Mouse (Mus musculus): ENCODE results near the gene Med12l.

Gene Med12l

DNA sequence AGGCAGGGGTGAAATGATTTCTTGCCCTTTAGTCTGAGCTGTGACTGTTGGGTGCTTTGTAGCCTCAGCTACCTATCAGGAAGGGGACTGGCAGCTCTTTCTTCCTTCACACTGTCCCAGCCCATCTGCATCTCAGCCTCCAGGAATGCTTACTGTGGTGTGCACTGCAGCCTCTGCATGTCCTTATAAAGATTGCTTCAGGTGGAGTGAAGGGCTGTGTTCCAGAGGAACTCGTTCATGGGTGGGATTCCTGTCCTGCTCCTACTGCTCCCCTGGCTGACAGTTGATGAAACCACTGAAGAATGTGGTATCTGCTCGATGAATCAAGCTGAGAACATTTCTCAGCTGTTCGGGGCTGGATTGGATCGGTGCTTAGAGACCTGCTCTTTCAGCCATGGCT lies 181.7 kb downstream of the Med12l start:
- no peak for DNase-seq (ENCODE audit: low read depth, low spot score)

DNA sequence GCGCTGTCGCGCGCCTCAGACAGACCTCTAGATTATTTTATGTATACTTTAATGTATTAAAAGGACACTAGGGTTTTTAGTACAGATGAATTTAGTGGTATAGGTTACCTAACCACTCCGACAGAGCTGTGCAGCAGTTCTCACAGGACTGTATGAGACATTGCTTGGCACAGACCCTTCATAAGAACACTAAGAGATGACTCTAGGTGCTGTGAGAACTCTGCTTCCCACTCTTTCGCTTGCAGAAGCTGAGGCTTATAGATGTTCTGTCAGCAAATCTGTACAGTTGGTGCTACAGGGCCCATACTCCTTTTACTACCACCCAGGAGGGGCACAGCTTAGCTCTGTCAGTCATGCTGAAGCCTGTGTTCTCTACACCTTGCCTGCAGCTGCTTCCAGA lies 186.0 kb downstream of the Med12l start:
- no peak for DNase-seq (ENCODE audit: low read depth, low spot score)

GRCm38 (mm10) chr3:59194099-59194498 lies 188.5 kb downstream of the Med12l start:
- no peak for DNase-seq (ENCODE audit: low read depth, low spot score)

GRCm38 (mm10) chr3:59194938-59195337 lies 189.3 kb downstream of the Med12l start, which contains the start of gene Gpr87:
TSS of gene Gpr87 (minus strand) at chr3:59195104.
- DNase-seq (ENCODE audit: low read depth, low spot score), result no peak

DNA sequence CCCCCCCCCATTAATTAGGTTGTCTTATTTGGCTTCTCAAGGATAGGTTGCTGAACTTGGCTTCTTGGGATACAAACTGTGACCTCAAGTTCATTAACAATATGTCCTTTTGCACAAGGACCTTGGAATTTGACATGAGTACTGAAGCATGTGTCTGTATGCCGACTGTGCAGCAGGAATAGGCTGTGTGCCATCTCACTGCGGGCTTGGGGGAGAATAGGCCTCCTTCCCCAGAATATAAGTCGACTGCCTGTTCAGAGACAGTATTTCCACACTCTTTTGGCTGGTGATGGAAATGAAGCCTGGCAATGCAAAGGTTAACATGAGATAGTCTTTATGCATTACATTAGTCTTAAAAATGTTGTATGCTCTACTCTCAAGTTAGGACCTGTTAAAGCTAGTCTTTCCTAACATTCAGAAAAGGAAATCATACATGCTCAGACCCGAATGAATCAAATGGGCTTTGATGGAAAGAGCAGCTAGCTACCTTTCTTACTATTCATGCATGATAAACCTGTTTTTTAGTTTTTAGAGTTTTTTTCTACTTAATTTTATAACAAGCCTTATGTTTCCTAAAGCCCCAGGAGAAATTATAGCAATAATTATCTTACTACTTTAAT lies 191.8 kb downstream of the Med12l start:
- no peak for DNase-seq (ENCODE audit: low read depth, low spot score)

GRCm38 (mm10) chr3:59203802-59204520 lies 198.3 kb downstream of the Med12l start:
- no peak for DNase-seq (ENCODE audit: low read depth, low spot score)

- DNase-seq (ENCODE audit: low read depth, low spot score), result no peak
Measured at GRCm38 (mm10) chr3:59204719-59205503, 199.3 kb downstream of the Med12l start.

GRCm38 (mm10) chr3:59205941-59206340 lies 200.3 kb downstream of the Med12l start:
- DNase-seq (ENCODE audit: low read depth, low spot score), result no peak

- DNase-seq (ENCODE audit: low read depth, low spot score), result peak; percentile 57
Measured at GRCm38 (mm10) chr3:59208650-59209548, 203.3 kb downstream of the Med12l start.

DNA sequence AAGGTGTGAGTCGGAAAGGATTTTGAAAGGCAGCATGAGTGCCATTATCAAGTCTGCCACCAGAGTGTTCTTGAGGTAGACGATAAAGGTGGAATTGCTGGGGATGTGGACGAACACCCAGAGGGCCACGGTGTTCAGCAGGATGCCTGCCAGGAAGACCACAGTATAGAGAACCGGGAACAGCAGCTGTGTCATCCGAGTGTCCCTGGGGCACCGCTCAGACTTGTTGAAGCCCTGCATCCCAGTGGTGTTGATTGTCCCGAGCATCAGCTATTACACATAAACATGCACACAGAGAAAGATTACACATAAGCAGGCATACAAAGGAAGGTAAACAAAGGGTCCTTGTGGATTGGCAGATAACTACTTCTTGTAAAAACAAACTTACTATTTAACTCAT lies 204.5 kb downstream of the Med12l start:
- DNase-seq (ENCODE audit: low read depth, low spot score), result no peak

- DNase-seq (ENCODE audit: low read depth, low spot score), result peak; percentile 30
Measured at GRCm38 (mm10) chr3:59210727-59211126, 205.1 kb downstream of the Med12l start, which contains the start of gene P2ry13. TSS of gene P2ry13 (minus strand) at chr3:59210882.

- peak; percentile 24 for DNase-seq (ENCODE audit: low read depth, low spot score)
Measured at GRCm38 (mm10) chr3:59211784-59212183, 206.2 kb downstream of the Med12l start.

- no peak for DNase-seq (ENCODE audit: low read depth, low spot score)
Measured at GRCm38 (mm10) chr3:59212404-59212803, 206.8 kb downstream of the Med12l start.

GRCm38 (mm10) chr3:59217211-59217610 lies 211.6 kb downstream of the Med12l start:
- no peak for DNase-seq (ENCODE audit: low read depth, low spot score)

- no peak for DNase-seq (ENCODE audit: low read depth, low spot score)
Measured at GRCm38 (mm10) chr3:59219326-59219725, 213.7 kb downstream of the Med12l start.

DNA sequence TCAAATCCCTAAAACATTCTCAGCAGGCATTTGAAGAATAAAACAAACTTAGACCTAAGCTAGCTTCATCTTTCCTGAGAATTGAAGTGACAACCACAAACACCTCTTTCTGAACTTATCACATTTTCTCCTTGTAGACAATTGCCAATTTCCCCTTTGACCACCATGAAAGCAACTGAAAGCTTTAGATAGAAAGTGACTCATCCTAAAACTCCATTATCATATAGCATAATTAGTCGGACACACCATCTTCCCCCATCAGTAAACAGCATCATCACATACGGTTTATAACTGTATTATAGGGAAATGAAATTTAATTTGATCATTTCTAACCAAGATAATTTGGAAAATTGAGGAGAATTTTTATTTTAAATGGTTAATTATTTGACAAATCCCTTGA lies 216.7 kb downstream of the Med12l start:
- DNase-seq (ENCODE audit: low read depth, low spot score), result no peak

DNA sequence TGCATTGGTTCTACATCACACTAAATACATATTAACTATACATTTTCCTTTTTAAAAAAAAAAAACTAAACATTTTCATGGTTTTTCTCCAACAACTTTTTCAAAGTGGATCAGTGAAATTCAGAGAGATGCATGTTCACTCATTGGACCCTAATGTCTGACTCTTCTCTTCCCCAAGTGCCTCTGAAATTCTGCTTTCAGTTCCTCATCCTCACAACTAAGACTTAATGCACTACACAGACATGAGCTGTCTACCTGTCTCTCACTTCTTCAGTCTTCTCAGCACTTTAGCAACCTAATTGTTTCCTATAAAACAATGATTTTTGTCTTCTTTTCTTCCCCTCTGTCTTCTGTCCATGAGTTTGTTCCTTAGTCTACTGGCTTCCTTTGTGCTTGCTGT lies 219.8 kb downstream of the Med12l start:
- peak; percentile 50 for DNase-seq (ENCODE audit: low read depth, low spot score)

- no peak for DNase-seq (ENCODE audit: low read depth, low spot score)
Measured at GRCm38 (mm10) chr3:59227696-59228095, 222.1 kb downstream of the Med12l start.

GRCm38 (mm10) chr3:59228730-59229551 lies 223.3 kb downstream of the Med12l start:
- DNase-seq (ENCODE audit: low read depth, low spot score), result peak; percentile 75

DNA sequence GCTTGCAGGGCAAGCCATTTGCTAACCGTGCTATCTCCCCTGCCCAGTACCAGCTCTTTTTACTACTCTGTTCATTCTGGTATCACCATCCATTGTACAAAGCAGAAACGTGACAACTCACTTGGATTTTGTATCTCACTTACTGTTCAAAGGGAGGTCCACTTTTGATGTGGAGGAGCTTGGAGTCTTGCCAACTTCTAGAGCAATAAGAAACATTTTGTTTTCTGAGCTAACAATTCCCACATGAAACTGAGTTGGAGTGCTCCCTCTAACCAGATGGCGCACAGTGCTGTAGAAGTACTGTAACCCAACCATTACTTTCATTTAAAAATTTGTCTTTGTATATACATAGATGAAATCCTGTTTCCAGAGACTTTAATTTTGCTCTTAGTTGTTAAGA lies 225.3 kb downstream of the Med12l start:
- DNase-seq (ENCODE audit: low read depth, low spot score), result no peak

DNA sequence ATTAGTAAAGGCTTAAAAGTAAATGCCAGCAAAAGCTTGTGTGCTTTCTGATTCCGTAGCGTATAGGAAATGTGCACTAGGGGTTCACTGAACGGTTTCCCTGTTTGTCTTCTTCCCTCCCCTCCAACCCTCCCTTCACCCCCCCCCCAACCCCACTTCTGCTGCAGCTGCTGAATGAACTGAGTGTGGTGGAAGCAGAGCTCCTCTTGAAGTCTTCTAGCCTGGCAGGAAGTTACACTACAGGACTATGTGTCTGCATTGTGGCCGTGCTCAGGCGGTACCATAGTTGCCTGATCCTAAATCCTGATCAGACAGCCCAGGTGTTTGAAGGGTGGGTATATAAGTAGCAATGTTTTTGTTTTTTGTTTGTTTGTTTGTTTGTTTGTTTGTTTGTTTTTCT lies 229.3 kb downstream of the Med12l start:
- no peak for DNase-seq (ENCODE audit: low read depth, low spot score)
